Mouse (Mus musculus) intestine, postnatal 0 days (tissue): ENCODE results near the gene Vasn. TPM values are rescaled to one million over a fixed set of nuclear protein-coding genes. Genes with fewer than 3 reads are reported as not detected.

Experiments used
- ATAC-seq: fragments of 200-750 bp; cut with Nextera tagmentation; 2 replicates; pipeline ENCODE4 v1.8.0; 2017; ENCODE audit warnings: mild to moderate bottlenecking, moderate TSS enrichment, moderate library complexity
- H3K27ac ChIP-seq: fragments of 300-500 bp; sonication (generic); 2 replicates; pipeline ENCODE4 v1.5.1; 2014; ENCODE audit warnings: mild to moderate bottlenecking, low read depth, low read length, moderate library complexity
- H3K27me3 ChIP-seq: fragments of 300-500 bp; sonication (generic); replicated peaks from 2 replicates; pipeline ENCODE4 v1.6.1; 2014; ENCODE audit warnings: low read length, mixed read lengths; ENCODE audit not compliant: control insufficient read depth, insufficient read depth
- H3K36me3 ChIP-seq: fragments of 300-500 bp; sonication (generic); 2 replicates; pipeline ENCODE4 v1.6.1; 2014; ENCODE audit warnings: mild to moderate bottlenecking, moderate library complexity; ENCODE audit not compliant: control insufficient read depth, insufficient read depth
- H3K4me1 ChIP-seq: fragments of 300-500 bp; sonication (generic); replicated peaks from 2 replicates; pipeline ENCODE4 v1.6.1; 2014; ENCODE audit warnings: antibody characterized with exemption, low read length, mixed read lengths; ENCODE audit not compliant: control insufficient read depth, insufficient read depth
- H3K4me2 ChIP-seq: fragments of 300-500 bp; sonication (generic); replicated peaks from 2 replicates; pipeline ENCODE4 v1.6.1; 2014; ENCODE audit warnings: low read depth, mild to moderate bottlenecking, moderate library complexity
- H3K4me3 ChIP-seq: fragments of 300-500 bp; sonication (generic); 2 replicates; pipeline ENCODE4 v1.5.1; 2014; ENCODE audit warnings: low read depth, low read length
- H3K9ac ChIP-seq: fragments of 300-500 bp; sonication (generic); 2 replicates; pipeline ENCODE4 v1.6.1; 2014; ENCODE audit warnings: mild to moderate bottlenecking, low read depth, low read length
- H3K9me3 ChIP-seq: fragments of 300-500 bp; sonication (generic); 2 replicates; pipeline ENCODE4 v1.6.1; 2016; ENCODE audit warnings: mixed run types; ENCODE audit not compliant: control insufficient read depth
- CTCF ChIP-seq: sonication (generic); IDR thresholded peaks from 2 replicates; pipeline ENCODE4 v1.5.1; 2016; ENCODE audit warnings: low read depth, mild to moderate bottlenecking, control low read depth, antibody characterized with exemption, moderate library complexity
- WGBS: fragments of 180-500 bp; shearing (Covaris S2); extraction: QIAGEN DNeasy Blood & Tissue Kit; methylation state at CpG from one replicate; pipeline ENCODE4 v1.1.7; 2014; 5-methylcytosine and 5-hydroxymethylcytosine counted together
- polyA plus RNA-seq: library from polyadenylated mRNA; unstranded; fragments of >200 nt; fragmentation: Nextera tagmentation; extraction: Ambion mirVana; gene quantifications from 2 replicates; pipeline ENCODE4 v1.2.1, GENCODE M21; 2015

Gene Vasn
- polyA plus RNA-seq, 1 experiment from 2014 or later, result 5.0 TPM

DNA sequence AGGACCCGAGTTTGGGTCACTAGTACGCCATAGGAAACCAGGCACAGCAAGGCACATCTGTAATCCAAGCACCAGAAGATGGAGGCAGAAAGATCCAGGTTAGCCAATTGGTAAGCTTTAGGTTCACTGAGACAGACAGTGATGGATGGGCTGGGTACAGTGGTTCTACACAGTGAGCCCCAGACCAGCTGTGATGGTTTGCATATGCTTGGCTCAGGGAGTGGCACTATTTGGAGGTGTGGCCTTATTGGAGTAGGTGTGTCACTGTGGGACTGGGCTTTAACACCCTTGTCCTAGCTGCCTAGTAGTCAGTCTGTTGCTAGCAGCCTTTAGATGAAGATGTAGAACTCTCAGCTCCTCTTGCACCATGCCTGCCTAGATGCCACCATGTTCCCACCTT lies 24.1 kb downstream of the Vasn start:
- Histone ChIP-seq H3K4me2 (no peak overlapping the region), H3K36me3 (peaks cover 54% of the 10 kb centered on the region), H3K9me3 (no peaks in the 10 kb centered on the region), H3K9ac (no peak overlapping the region), H3K27ac (no peak overlapping the region), H3K4me1 (no peaks in the 10 kb centered on the region), H3K27me3 (no peaks in the 10 kb centered on the region), H3K4me3 (no peak overlapping the region)
- TF ChIP-seq CTCF, result no peak
- 89% methylated on average over 2 of the region's 2 CpGs for WGBS
- no peak for ATAC-seq

DNA sequence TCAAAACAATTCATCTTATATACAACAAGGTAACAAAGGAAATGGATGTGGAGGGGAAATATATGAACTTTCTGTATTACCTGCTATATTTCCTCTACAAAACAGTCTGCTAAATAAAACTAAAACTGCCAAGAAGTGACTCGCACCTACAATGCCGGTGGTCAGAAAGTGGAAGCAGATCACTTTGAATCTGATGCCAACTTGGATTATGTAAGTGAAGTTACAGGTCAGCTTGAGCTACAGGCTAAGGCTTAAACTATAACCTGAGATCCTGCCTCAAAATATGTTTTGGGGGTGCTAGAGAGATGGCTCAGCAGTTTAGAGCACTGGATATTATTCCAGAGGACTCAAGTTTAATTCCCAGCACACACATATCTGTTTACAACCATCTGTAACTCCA lies 26.0 kb downstream of the Vasn start:
- no peak overlapping the region for H3K9ac ChIP-seq
- no peak overlapping the region for H3K27ac ChIP-seq
- H3K4me3 ChIP-seq, result no peak overlapping the region
- peaks cover 62% of the 10 kb centered on the region for H3K36me3 ChIP-seq
- H3K9me3 ChIP-seq, result no peaks in the 10 kb centered on the region
- no peak overlapping the region for H3K4me2 ChIP-seq
- ATAC-seq, result no peak
- WGBS, result 98% methylated on average over 2 of the region's 2 CpGs
- no peak for TF ChIP-seq CTCF
- H3K27me3 ChIP-seq, result no peaks in the 10 kb centered on the region
- no peaks in the 10 kb centered on the region for H3K4me1 ChIP-seq

DNA sequence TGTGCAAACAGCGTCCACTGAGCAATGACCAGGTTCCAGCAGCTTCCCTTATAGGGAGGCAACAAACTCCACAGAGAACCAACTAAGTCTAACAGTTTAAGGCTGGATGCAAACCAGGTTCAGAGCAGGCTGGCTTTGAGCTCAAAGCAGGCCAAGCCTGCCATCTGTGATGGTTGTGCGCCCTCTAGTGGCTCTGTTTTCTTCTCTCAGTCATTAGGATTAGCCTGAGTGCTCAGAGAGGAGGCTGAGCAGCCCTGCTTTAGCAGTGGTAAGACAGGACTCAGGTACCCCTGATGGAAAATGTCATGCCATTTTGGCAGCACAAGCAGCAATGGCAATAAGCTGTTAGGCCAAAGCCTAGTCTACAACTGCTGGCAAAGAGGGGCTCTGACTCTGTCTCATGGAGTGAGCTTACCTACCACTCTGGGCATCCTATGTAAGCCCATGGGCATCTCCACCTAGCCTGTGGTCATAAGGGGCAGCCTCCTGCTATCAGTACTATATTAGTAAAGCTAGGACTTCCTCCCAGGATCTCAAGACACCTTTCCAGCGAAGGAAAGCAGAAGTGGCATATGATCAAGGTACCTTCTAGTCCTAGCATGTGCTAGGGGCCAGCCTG lies 27.6 kb downstream of the Vasn start:
- Histone ChIP-seq H3K27ac (no peak overlapping the region), H3K9ac (no peak overlapping the region), H3K4me3 (no peak overlapping the region), H3K27me3 (no peaks in the 10 kb centered on the region), H3K4me1 (no peaks in the 10 kb centered on the region), H3K36me3 (peaks cover 50% of the 10 kb centered on the region), H3K9me3 (no peaks in the 10 kb centered on the region), H3K4me2 (no peak overlapping the region)
- peak; percentile 95 for TF ChIP-seq CTCF
- ATAC-seq, result peak; percentile 66
- WGBS, result 26% methylated on average over 3 of the region's 3 CpGs

DNA sequence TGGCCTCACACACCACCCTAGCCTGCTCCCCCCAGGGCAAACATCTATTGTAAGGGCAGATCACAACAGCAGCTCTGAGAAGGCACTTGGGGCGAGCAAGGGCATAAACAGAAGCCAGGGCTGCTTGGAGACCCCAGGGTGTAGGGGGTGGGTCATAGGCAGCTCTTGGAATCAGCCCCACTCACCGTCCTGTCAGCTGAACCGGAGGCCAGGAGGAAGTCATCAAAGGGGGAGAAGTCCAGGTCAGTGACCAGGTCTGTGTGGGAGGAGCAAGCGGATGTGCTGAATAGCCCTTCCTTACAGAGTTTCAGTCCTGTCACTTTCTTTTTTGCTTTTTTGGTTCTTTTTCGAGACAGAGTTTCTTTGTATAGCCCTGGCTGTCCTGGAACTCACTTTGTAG lies 30.6 kb downstream of the Vasn start:
- Histone ChIP-seq H3K4me3 (no peak overlapping the region), H3K27ac (no peak overlapping the region), H3K9ac (no peak overlapping the region), H3K4me2 (no peak overlapping the region), H3K4me1 (0 out of 2 replicates have a peak, but pooled peaks cover 2% of the 10 kb centered on the region), H3K27me3 (no peaks in the 10 kb centered on the region), H3K36me3 (peaks cover 52% of the 10 kb centered on the region), H3K9me3 (no peaks in the 10 kb centered on the region)
- no peak for TF ChIP-seq CTCF
- no peak for ATAC-seq
- WGBS, result 60% methylated on average over 5 of the region's 5 CpGs

DNA sequence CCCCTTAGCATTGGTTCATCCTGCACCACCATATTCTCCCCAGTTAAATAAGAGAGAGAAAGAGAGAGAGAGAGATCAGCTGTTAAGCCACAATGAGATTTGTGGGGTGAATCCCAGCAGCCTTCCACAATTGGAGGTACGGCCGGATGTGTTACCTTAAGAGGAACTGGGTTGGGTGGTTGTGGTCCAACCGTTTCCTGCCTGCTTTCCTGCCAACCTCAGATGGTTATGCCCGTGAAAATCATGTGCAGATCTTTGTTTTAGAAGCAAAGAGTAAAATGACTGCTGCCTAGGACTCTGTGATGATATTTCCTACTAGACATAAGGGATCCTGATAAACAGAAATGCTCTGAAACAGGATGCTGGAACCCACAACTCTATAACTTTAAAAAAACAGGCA lies 34.4 kb downstream of the Vasn start:
- peaks cover 7% of the 10 kb centered on the region; the same call in 1 of the 2 replicates for H3K4me1 ChIP-seq
- no peak for ATAC-seq
- peaks cover 38% of the 10 kb centered on the region for H3K36me3 ChIP-seq
- TF ChIP-seq CTCF, result no peak
- no peak overlapping the region for H3K4me2 ChIP-seq
- no peaks in the 10 kb centered on the region for H3K27me3 ChIP-seq
- H3K9me3 ChIP-seq, result no peaks in the 10 kb centered on the region
- no peak overlapping the region for H3K9ac ChIP-seq
- H3K27ac ChIP-seq, result no peak overlapping the region
- H3K4me3 ChIP-seq, result no peak overlapping the region
- 76% methylated on average over 4 of the region's 4 CpGs for WGBS

DNA sequence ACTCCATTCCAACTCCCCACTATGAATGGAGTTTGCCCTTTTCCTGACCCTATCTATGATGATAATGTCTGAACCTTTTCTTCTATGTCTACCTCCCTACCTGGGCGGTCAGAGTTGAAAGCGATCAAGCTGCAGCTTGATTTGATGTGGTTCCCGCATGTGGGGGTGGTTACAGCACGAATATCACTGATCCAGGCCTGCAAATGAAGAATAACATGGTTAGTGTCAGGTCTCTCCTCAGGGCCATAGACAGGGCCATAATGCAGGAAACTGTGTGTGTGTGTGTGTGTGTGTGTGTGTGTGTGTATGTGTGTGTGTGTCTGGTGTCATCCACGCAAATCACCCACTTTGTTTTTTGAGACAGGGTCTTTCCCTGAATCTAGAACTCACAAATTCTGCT lies 37.1 kb downstream of the Vasn start:
- WGBS, result 87% methylated on average over 5 of the region's 5 CpGs
- Histone ChIP-seq H3K9ac (no peak overlapping the region), H3K4me2 (no peak overlapping the region), H3K4me1 (peaks cover 7% of the 10 kb centered on the region; the same call in 1 of the 2 replicates), H3K27ac (no peak overlapping the region), H3K9me3 (no peaks in the 10 kb centered on the region), H3K27me3 (no peaks in the 10 kb centered on the region), H3K36me3 (peaks cover 29% of the 10 kb centered on the region), H3K4me3 (no peak overlapping the region)
- ATAC-seq, result no peak
- no peak for TF ChIP-seq CTCF
